Comparison of ENCODE assay signal across 13 mouse cellular contexts in genomic region chr8:61451721-61452337, GRCm38 (mm10).
"Had no signal": no experiment of that assay in that cellular context is flagged by ENCODE, and none has a peak within 500 bp of the region (broad histone marks: within the 10 kb centered on the region; RNA-seq: fewer than 3 reads in every experiment).

No protein-coding gene starts in this region.

- ATAC-seq: midbrain, embryonic 13.5 days had no signal

- H3K27ac ChIP-seq: layer of hippocampus, adult 2 months; limb, embryonic 13.5 days; liver, embryonic 14.5 days; midbrain, embryonic 13.5 days had no signal

- H3K27me3 ChIP-seq: limb, embryonic 13.5 days; midbrain, embryonic 13.5 days had no signal

- H3K4me3 ChIP-seq: layer of hippocampus, adult 2 months; limb, embryonic 13.5 days; midbrain, embryonic 13.5 days; myocyte had no signal

- H3K36me3 ChIP-seq: limb, embryonic 13.5 days; midbrain, embryonic 13.5 days had no signal

- H3K9me3 ChIP-seq: limb, embryonic 13.5 days; midbrain, embryonic 13.5 days had no signal

- H3K4me2 ChIP-seq: limb, embryonic 13.5 days; midbrain, embryonic 13.5 days had no signal

- H3K9ac ChIP-seq: limb, embryonic 13.5 days; liver, embryonic 14.5 days; midbrain, embryonic 13.5 days had no signal

- DNase-seq: kidney, postnatal 10 days; kidney, postnatal 4 days; left cerebral cortex, postnatal 4 days; lung, adult 18-20 months; retina, postnatal 1 day; right cerebral cortex, postnatal 4 days; thymus, adult 18-20 months; thymus, postnatal 14 days had no signal
